Mouse (Mus musculus): Measurements from ENCODE around the gene Trpv3.

Gene Trpv3

DNA sequence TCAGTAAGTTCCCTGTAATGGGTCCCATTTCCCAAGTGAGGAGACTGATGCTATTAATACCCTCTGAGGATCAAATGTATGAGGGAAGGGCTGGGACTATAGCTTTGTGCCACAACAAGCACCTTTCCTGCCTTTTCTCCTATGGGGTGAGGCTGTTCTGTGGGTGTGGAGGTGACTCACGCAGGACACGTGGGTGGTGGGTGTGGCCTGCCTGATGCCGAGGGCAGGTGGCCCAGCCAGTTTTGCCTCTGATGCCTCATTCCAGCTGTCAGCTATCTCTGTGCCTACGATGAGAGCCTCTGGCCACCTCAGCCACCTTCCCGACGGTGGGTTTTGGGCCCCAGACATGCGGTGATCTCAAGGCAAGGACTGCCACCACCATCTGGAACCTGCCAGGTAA, at the start of gene Trpv3:
TSS of gene Trpv3 (plus strand) at position 122 of the 400 bp plus-strand sequence.
- no peak for DNase-seq (ENCODE audit: low read depth, low spot score)

GRCm38 (mm10) chr11:73219671-73220070, 47.5 kb upstream of the Trpv3 start:
- no peak for DNase-seq (ENCODE audit: low read depth, low spot score)

DNA sequence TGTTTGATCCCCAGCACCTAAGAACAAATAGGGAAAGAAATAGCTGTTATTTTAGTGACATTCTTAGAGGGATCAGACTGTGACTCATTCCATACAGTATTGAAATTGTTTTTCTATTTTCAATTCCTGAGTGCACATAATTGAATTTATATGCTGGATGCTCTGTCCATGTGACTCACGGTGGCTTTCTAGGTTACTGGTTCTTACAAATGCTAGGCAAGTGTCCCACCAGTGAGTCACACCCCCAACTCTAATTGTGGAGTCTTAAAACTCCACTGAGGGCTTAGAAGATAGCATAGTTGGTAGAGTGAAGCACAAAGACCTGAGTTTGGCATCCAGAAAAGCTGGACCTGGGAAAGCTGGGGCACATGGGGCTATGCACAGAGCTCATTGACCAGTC, 46.5 kb upstream of the Trpv3 start:
- no peak for DNase-seq (ENCODE audit: low read depth, low spot score)

DNA sequence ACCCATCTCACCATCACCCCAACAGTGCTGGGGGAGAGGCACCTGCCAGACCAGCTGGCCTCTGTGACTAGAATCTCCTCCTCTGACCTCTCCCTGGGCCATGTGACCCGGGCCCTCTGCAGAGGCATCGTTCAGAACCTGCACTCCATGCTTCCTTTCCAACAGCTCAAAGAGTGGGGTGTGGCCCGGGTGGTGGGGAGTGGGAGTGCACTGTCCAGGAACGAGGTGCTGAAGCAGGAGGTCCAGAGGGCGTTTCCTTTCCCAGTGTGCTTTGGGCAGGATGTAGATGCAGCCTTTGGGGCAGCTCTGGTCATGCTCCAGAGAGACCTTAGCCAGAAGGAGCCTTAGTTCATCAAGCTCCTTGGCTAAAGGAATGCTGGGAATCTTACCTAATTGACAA, 44.3 kb upstream of the Trpv3 start:
- DNase-seq (ENCODE audit: low read depth, low spot score) = no peak

DNA sequence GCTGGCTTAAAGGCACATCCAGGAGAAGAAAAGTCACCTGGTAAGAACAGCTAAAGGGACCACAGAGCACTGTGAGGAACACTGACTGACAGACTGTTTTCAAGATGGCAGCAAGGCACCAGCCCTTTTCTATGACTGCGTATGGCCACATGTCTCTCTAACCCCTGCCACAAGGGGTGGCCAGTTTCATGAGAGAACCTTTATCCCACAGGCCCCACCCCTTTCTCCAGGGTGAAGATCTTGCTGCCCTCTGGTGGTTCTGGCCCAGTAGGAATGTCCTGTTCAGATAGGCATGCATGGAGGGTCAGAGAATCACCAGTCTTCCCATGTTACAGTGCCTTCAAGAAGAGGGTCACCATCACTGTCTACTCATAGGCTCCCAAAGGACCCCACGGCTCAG, 43.2 kb upstream of the Trpv3 start:
- DNase-seq (ENCODE audit: low read depth, low spot score) = peak; percentile 42

DNA sequence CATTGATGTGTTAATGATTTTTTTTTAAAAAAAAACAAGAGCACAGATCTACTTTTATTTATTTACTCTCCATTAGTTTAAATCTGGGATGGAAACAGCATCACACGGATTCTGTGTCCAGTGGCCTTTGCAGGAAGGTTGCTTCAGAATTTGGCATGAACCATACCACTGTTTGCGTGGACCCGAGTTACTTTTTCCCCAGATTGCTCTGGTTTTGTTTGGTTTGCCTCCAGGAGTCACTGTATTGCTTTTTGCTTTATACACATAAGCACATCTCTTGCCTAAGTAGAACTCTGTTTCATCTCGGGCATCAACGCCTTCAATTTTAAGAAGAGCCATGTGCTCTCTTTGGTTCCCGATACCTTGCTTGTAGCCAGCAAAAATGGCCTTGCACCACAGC, 41.3 kb upstream of the Trpv3 start:
- DNase-seq (ENCODE audit: low read depth, low spot score) = no peak

DNA sequence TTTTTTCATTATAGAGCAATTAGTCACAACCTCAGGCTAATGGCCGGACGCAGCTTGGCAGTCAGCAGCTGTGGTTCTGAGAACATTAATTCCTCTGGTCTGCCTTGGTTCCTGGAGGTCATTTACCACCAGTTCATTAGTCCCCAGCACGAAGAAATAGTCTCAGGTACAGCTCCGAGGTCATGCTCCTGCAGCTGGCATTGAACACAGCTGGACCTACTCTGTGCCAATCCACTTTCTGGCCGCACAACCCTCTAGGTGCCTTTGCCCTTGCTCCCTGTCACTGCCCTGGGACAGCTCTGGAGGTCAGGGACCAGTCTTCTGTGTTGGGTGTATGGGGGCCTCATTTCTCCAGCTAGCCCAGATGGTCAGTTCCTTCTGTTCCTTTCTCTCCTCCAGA, 38.3 kb upstream of the Trpv3 start:
- no peak for DNase-seq (ENCODE audit: low read depth, low spot score)

- DNase-seq (ENCODE audit: low read depth, low spot score) = no peak
Observed at GRCm38 (mm10) chr11:73230081-73230480, 37.1 kb upstream of the Trpv3 start.

GRCm38 (mm10) chr11:73232513-73232912, 34.7 kb upstream of the Trpv3 start:
- DNase-seq (ENCODE audit: low read depth, low spot score) = no peak

GRCm38 (mm10) chr11:73233992-73234391, 33.2 kb upstream of the Trpv3 start, which contains the start of gene Trpv1:
TSS of gene Trpv1 (plus strand) at chr11:73234292.
- no peak for DNase-seq (ENCODE audit: low read depth, low spot score)

- DNase-seq (ENCODE audit: low read depth, low spot score) = no peak
Observed at GRCm38 (mm10) chr11:73235990-73236701, 31.0 kb upstream of the Trpv3 start.

- DNase-seq (ENCODE audit: low read depth, low spot score) = no peak
Observed at GRCm38 (mm10) chr11:73236731-73237130, 30.5 kb upstream of the Trpv3 start.

GRCm38 (mm10) chr11:73242199-73242598, 25.0 kb upstream of the Trpv3 start:
- no peak for DNase-seq (ENCODE audit: low read depth, low spot score)

- DNase-seq (ENCODE audit: low read depth, low spot score) = no peak
Observed at GRCm38 (mm10) chr11:73242777-73243176, 24.4 kb upstream of the Trpv3 start.

- no peak for DNase-seq (ENCODE audit: low read depth, low spot score)
Observed at GRCm38 (mm10) chr11:73257362-73257945, 9.7 kb upstream of the Trpv3 start.

DNA sequence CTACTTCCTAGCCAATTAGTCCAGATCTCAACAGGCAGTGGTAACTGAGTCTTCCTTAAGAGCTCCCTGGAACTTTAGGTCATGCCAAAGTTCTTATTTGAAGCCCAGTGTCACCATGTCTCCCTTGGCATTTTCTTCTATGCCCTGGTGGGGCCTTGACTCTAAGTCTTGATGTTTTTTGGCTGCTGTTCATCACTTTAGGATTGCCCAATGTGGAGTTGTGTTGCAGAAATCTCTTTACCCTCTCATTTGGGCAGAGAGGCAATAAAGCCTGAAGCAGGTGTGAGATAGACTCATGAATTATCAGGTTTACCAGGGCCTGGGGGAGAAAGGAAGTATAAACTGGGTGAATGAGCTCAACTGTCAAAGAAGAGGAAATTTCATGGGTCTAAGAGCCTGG, 8.5 kb upstream of the Trpv3 start:
- no peak for DNase-seq (ENCODE audit: low read depth, low spot score)

DNA sequence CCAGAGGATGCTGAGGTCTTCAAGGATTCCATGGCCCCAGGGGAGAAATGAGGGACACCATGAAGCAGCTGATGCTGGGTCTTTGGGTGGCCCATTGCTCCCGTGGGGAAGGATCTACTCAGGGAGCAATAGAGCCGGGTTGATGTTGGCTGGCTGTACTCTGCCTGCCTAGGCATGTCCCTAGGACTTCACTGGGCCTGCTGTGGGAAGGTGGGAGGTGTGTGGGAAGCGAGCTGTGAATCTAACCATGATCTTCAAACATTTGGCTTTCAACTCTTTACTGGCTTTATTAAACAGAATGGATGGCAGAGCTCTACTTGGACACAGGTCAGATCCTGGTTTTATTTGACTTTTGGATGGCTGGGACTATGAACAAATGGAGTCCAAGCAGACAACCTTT, 6.7 kb upstream of the Trpv3 start:
- DNase-seq (ENCODE audit: low read depth, low spot score) = no peak

- DNase-seq (ENCODE audit: low read depth, low spot score) = no peak
Observed at GRCm38 (mm10) chr11:73261385-73261784, 5.8 kb upstream of the Trpv3 start.

DNA sequence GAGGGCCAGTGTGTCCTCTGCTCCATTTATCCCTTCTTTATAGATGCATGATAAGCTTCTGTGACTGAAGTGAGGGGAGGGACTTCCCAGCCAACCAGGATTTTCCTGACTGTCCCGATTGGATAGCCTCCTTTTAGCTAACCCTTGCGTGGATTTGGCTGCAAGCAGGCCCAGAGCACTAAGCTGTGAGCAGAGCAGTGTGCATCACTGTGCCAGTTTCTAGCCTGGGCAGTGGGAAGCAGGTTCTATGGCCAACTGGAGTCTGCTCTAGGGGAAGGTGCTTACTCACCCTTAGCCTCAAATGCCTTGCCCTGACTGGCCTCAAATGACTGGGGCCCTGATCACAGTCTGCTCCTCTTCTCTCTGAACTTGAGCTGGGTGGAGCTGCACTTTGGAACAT, 7.6 kb downstream of the Trpv3 start:
- no peak for DNase-seq (ENCODE audit: low read depth, low spot score)

GRCm38 (mm10) chr11:73280710-73281109, 13.5 kb downstream of the Trpv3 start:
- no peak for DNase-seq (ENCODE audit: low read depth, low spot score)

DNA sequence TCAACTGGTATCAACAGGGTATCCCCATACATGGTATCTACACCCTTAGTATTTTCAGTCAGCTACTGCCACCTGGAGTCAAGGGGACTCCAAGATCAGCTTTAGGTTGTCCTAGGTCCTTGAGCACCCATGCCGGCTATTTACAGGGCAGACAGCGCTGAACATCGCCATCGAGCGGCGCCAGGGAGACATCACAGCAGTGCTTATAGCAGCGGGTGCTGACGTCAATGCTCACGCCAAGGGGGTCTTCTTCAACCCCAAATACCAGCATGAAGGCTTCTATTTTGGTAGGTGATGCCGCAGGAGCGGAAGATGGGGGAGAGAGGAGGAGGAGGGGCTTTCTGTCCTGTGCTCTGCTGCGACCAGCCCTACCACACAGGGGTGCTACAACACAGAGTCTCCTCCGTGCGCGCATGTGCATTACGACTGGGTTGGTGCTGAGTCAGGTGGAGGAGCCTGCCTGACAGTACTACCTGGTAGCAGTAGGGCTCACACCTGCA, 14.4 kb downstream of the Trpv3 start:
- peak; percentile 37 for DNase-seq (ENCODE audit: low read depth, low spot score)

DNA sequence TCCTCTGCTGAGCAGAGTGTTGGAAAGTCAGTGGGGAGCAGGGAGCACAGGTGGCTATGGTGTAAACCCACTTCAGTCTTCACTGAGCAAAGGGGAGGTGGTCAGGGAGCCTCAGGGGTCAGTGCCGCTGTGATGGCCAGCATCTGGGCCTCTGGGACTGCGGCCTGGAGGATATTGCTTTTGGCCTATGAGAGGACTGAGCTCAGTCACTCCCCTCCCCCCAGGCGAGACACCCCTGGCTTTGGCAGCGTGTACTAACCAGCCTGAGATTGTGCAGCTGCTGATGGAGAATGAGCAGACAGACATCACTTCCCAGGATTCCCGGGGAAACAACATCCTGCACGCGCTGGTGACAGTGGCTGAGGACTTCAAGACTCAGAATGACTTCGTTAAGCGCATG, 16.2 kb downstream of the Trpv3 start:
- no peak for DNase-seq (ENCODE audit: low read depth, low spot score)

- DNase-seq (ENCODE audit: low read depth, low spot score) = no peak
Observed at GRCm38 (mm10) chr11:73283926-73284325, 16.7 kb downstream of the Trpv3 start.

Measured in A20 (cell line).